Mouse (Mus musculus) hindbrain, embryonic 13.5 days (tissue): ENCODE data around the gene Tmed8. TPM values are rescaled to one million over a fixed set of nuclear protein-coding genes. Genes with fewer than 3 reads are reported as not detected.
"Not testable (repeated sequence)": the region's sequence is repeated elsewhere in the genome, so short reads cannot be mapped to it uniquely, and the experiment has no call there.

Experiments used
- ATAC-seq: fragments of 200-750 bp; cut with Nextera tagmentation; 2 replicates; pipeline ENCODE4 v1.8.0; 2017; ENCODE audit warnings: moderate TSS enrichment; ENCODE audit not compliant: low FRiP score
- H3K27ac ChIP-seq: fragments of 300-500 bp; sonication (generic); 2 replicates; pipeline ENCODE4 v1.5.1; 2015; ENCODE audit warnings: inconsistent platforms, mild to moderate bottlenecking, moderate library complexity
- H3K27me3 ChIP-seq: fragments of 300-500 bp; sonication (generic); 2 replicates; pipeline ENCODE4 v1.6.1; 2015; ENCODE audit warnings: mild to moderate bottlenecking, inconsistent platforms
- H3K36me3 ChIP-seq: fragments of 300-500 bp; sonication (generic); 2 replicates; pipeline ENCODE4 v1.6.1; 2015; ENCODE audit warnings: mild to moderate bottlenecking, inconsistent platforms
- H3K4me1 ChIP-seq: fragments of 300-500 bp; sonication (generic); replicated peaks from 2 replicates; pipeline ENCODE4 v1.6.1; 2015; ENCODE audit warnings: inconsistent platforms
- H3K4me2 ChIP-seq: fragments of 300-500 bp; sonication (generic); 2 replicates; pipeline ENCODE4 v1.6.1; 2015; ENCODE audit warnings: inconsistent platforms, mild to moderate bottlenecking, moderate library complexity
- H3K4me3 ChIP-seq: fragments of 300-500 bp; sonication (generic); 2 replicates; pipeline ENCODE4 v1.5.1; 2015; ENCODE audit warnings: mild to moderate bottlenecking, inconsistent platforms
- H3K9ac ChIP-seq: fragments of 300-500 bp; sonication (generic); 2 replicates; pipeline ENCODE4 v1.6.1; 2015; ENCODE audit warnings: mild to moderate bottlenecking, inconsistent platforms
- H3K9me3 ChIP-seq: fragments of 300-500 bp; sonication (generic); 2 replicates; pipeline ENCODE4 v1.6.1; 2016; ENCODE audit warnings: inconsistent platforms
- WGBS: fragments of 180-500 bp; shearing (Covaris S2); methylation state at CpG from one replicate; pipeline ENCODE4 v1.1.7; 2015; 5-methylcytosine and 5-hydroxymethylcytosine counted together
- polyA plus RNA-seq: library from polyadenylated mRNA; unstranded; fragments of >200 nt; fragmentation: Nextera tagmentation; extraction: Ambion mirVana; gene quantifications from 2 replicates; pipeline ENCODE4 v1.2.1, GENCODE M21; 2015

Gene Tmed8
- 4.1 and 4.2 TPM in 2 replicates for polyA plus RNA-seq

GRCm38 (mm10) chr12:87199973-87200586 lies at the start of gene Tmed8:
Gene Tmed8 (minus strand): TSS chr12:87200454.
- H3K27ac ChIP-seq = peak within 1 kb of the TSS; percentile 94
- H3K4me2 ChIP-seq = peak within 1 kb of the TSS; percentile 66
- H3K4me3 ChIP-seq = peak within 1 kb of the TSS; percentile 85
- H3K9me3 ChIP-seq = no peaks in the 10 kb centered on the region
- no peaks in the 10 kb centered on the region for H3K36me3 ChIP-seq
- H3K27me3 ChIP-seq = no peaks in the 10 kb centered on the region
- peaks cover 25% of the 10 kb centered on the region for H3K4me1 ChIP-seq
- peak within 1 kb of the TSS; percentile 94 for H3K9ac ChIP-seq
- WGBS = under 1% methylated on average over 62 of the region's 70 CpGs
- peak; percentile 97 for ATAC-seq

GRCm38 (mm10) chr12:87238632-87239031 lies 38.4 kb upstream of the Tmed8 start, which contains the start of gene Noxred1:
Gene Noxred1 (minus strand): TSS chr12:87238732.
- Histone ChIP-seq H3K27ac (no peak within 1 kb of the TSS), H3K9ac (no peak within 1 kb of the TSS), H3K4me1 (no peaks in the 10 kb centered on the region), H3K36me3 (peaks cover 56% of the 10 kb centered on the region), H3K9me3 (no peaks in the 10 kb centered on the region), H3K27me3 (no peaks in the 10 kb centered on the region), H3K4me2 (no peak within 1 kb of the TSS), H3K4me3 (no peak within 1 kb of the TSS)
- 100% methylated on average over 1 of the region's 1 CpGs for WGBS
- ATAC-seq = no peak

GRCm38 (mm10) chr12:87236882-87237483 lies 36.7 kb upstream of the Tmed8 start:
- H3K27me3 ChIP-seq = no peaks in the 10 kb centered on the region
- no peaks in the 10 kb centered on the region for H3K9me3 ChIP-seq
- H3K4me2 ChIP-seq = no peak overlapping the region
- H3K4me1 ChIP-seq = no peaks in the 10 kb centered on the region
- WGBS = 84% methylated on average over 5 of the region's 5 CpGs
- no peak for ATAC-seq
- no peak overlapping the region for H3K27ac ChIP-seq
- peaks cover 44% of the 10 kb centered on the region for H3K36me3 ChIP-seq
- H3K4me3 ChIP-seq = no peak overlapping the region
- H3K9ac ChIP-seq = no peak overlapping the region

- no peak for ATAC-seq
- H3K9me3 ChIP-seq = no peaks in the 10 kb centered on the region
- H3K36me3 ChIP-seq = peaks cover 8% of the 10 kb centered on the region; the same call in 1 of the 2 replicates
- H3K27me3 ChIP-seq = no peaks in the 10 kb centered on the region
- H3K4me3 ChIP-seq = no peak overlapping the region
- no peak overlapping the region for H3K27ac ChIP-seq
- H3K4me1 ChIP-seq = no peaks in the 10 kb centered on the region
- H3K9ac ChIP-seq = no peak overlapping the region
- no peak overlapping the region for H3K4me2 ChIP-seq
These were observed 30.2 kb upstream of the Tmed8 start for GRCm38 (mm10) chr12:87230379-87230895.

GRCm38 (mm10) chr12:87229633-87230032 lies 29.4 kb upstream of the Tmed8 start:
- ATAC-seq = no peak
- 88% methylated on average over 2 of the region's 2 CpGs for WGBS
- Histone ChIP-seq H3K27me3 (no peaks in the 10 kb centered on the region), H3K9me3 (no peaks in the 10 kb centered on the region), H3K4me2 (no peak overlapping the region), H3K4me3 (no peak overlapping the region), H3K27ac (no peak overlapping the region), H3K36me3 (peaks cover 8% of the 10 kb centered on the region; the same call in 1 of the 2 replicates), H3K9ac (no peak overlapping the region), H3K4me1 (no peaks in the 10 kb centered on the region)

- Histone ChIP-seq H3K9ac (no peak overlapping the region), H3K9me3 (no peaks in the 10 kb centered on the region), H3K4me2 (no peak overlapping the region), H3K27me3 (no peaks in the 10 kb centered on the region), H3K27ac (no peak overlapping the region), H3K4me3 (no peak overlapping the region), H3K4me1 (no peaks in the 10 kb centered on the region), H3K36me3 (peaks cover 8% of the 10 kb centered on the region; the same call in 1 of the 2 replicates)
- 73% methylated on average over 7 of the region's 7 CpGs for WGBS
- no peak for ATAC-seq
These were observed 26.5 kb upstream of the Tmed8 start for GRCm38 (mm10) chr12:87226801-87227200.

- H3K27ac ChIP-seq = no peak overlapping the region
- H3K9me3 ChIP-seq = no peaks in the 10 kb centered on the region
- H3K36me3 ChIP-seq = peaks cover 8% of the 10 kb centered on the region; the same call in 1 of the 2 replicates
- WGBS = 81% methylated on average over 10 of the region's 10 CpGs
- H3K9ac ChIP-seq = no peak overlapping the region
- H3K27me3 ChIP-seq = no peaks in the 10 kb centered on the region
- H3K4me1 ChIP-seq = no peaks in the 10 kb centered on the region
- H3K4me3 ChIP-seq = no peak overlapping the region
- ATAC-seq = no peak
- H3K4me2 ChIP-seq = no peak overlapping the region
These were observed 24.7 kb upstream of the Tmed8 start for GRCm38 (mm10) chr12:87224950-87225349.

GRCm38 (mm10) chr12:87219362-87219761 lies 19.1 kb upstream of the Tmed8 start:
- no peak overlapping the region for H3K27ac ChIP-seq
- no peak overlapping the region for H3K4me3 ChIP-seq
- no peaks in the 10 kb centered on the region for H3K36me3 ChIP-seq
- WGBS = 72% methylated on average over 7 of the region's 7 CpGs
- no peak overlapping the region for H3K9ac ChIP-seq
- ATAC-seq = no peak
- H3K9me3 ChIP-seq = no peaks in the 10 kb centered on the region
- H3K27me3 ChIP-seq = no peaks in the 10 kb centered on the region
- no peak overlapping the region for H3K4me2 ChIP-seq
- no peaks in the 10 kb centered on the region for H3K4me1 ChIP-seq

- ATAC-seq = no peak
- no peak overlapping the region for H3K27ac ChIP-seq
- no peaks in the 10 kb centered on the region for H3K27me3 ChIP-seq
- no peaks in the 10 kb centered on the region for H3K4me1 ChIP-seq
- no peak overlapping the region for H3K9ac ChIP-seq
- no peaks in the 10 kb centered on the region for H3K36me3 ChIP-seq
- H3K4me2 ChIP-seq = no peak overlapping the region
- no peak overlapping the region for H3K4me3 ChIP-seq
- no peaks in the 10 kb centered on the region for H3K9me3 ChIP-seq
These were observed 17.3 kb upstream of the Tmed8 start for GRCm38 (mm10) chr12:87217596-87217995.

- no peak overlapping the region for H3K4me2 ChIP-seq
- H3K9ac ChIP-seq = no peak overlapping the region
- no peaks in the 10 kb centered on the region for H3K27me3 ChIP-seq
- ATAC-seq = no peak
- no peaks in the 10 kb centered on the region for H3K9me3 ChIP-seq
- no peak overlapping the region for H3K27ac ChIP-seq
- no peak overlapping the region for H3K4me3 ChIP-seq
- WGBS = 71% methylated on average over 2 of the region's 2 CpGs
- no peaks in the 10 kb centered on the region for H3K36me3 ChIP-seq
- no peaks in the 10 kb centered on the region for H3K4me1 ChIP-seq
These were observed 15.8 kb upstream of the Tmed8 start for GRCm38 (mm10) chr12:87216053-87216452.

- no peaks in the 10 kb centered on the region for H3K4me1 ChIP-seq
- no peak overlapping the region for H3K27ac ChIP-seq
- no peak overlapping the region for H3K4me3 ChIP-seq
- H3K4me2 ChIP-seq = no peak overlapping the region
- H3K9ac ChIP-seq = no peak overlapping the region
- H3K36me3 ChIP-seq = no peaks in the 10 kb centered on the region
- ATAC-seq = no peak
- no peaks in the 10 kb centered on the region for H3K9me3 ChIP-seq
- no peaks in the 10 kb centered on the region for H3K27me3 ChIP-seq
- WGBS = 52% methylated on average over 2 of the region's 2 CpGs
These were observed 12.8 kb upstream of the Tmed8 start for GRCm38 (mm10) chr12:87212844-87213606.

GRCm38 (mm10) chr12:87205789-87206188 lies 5.5 kb upstream of the Tmed8 start:
- H3K9ac ChIP-seq, H3K9me3 ChIP-seq, H3K4me3 ChIP-seq, H3K27ac ChIP-seq, ATAC-seq, H3K36me3 ChIP-seq, H3K27me3 ChIP-seq, H3K4me1 ChIP-seq, H3K4me2 ChIP-seq: not testable (repeated sequence)
- 88% methylated on average over 5 of the region's 5 CpGs for WGBS
